Mouse (Mus musculus) liver, postnatal 0 days (tissue): ENCODE results near the gene Pdcd1. TPM values are rescaled to one million over a fixed set of nuclear protein-coding genes. Genes with fewer than 3 reads are reported as not detected.

ENCODE experiments used
- ATAC-seq: fragments of 200-750 bp; cut with Nextera tagmentation; 2 replicates; pipeline ENCODE4 v1.8.0; 2017; ENCODE audit warnings: mild to moderate bottlenecking, moderate library complexity
- DNase-seq: peaks from one replicate; pipeline ENCODE4 v3.0.0-alpha.2; 2016
- H3K27ac ChIP-seq: fragments of 300-500 bp; sonication (generic); 2 replicates; pipeline ENCODE4 v1.5.1; 2014; ENCODE audit warnings: antibody characterized with exemption, moderate library complexity, mild to moderate bottlenecking, low read depth
- H3K27me3 ChIP-seq: fragments of 300-500 bp; sonication (generic); 2 replicates; pipeline ENCODE4 v1.6.1; 2014; ENCODE audit warnings: low read length, control low read depth, mixed read lengths; ENCODE audit not compliant: insufficient read depth
- H3K36me3 ChIP-seq: fragments of 300-500 bp; sonication (generic); replicated peaks from 2 replicates; pipeline ENCODE4 v1.6.1; 2014; ENCODE audit warnings: mild to moderate bottlenecking, control low read depth, low read length, moderate library complexity, mixed read lengths; ENCODE audit not compliant: insufficient read depth
- H3K4me1 ChIP-seq: fragments of 300-500 bp; sonication (generic); 2 replicates; pipeline ENCODE4 v1.6.1; 2014; ENCODE audit warnings: antibody characterized with exemption, mild to moderate bottlenecking, control low read depth; ENCODE audit not compliant: insufficient read depth
- H3K4me2 ChIP-seq: fragments of 300-500 bp; sonication (generic); 2 replicates; pipeline ENCODE4 v1.6.1; 2014; ENCODE audit warnings: low read depth, mild to moderate bottlenecking, low read length, moderate library complexity, mixed read lengths
- H3K4me3 ChIP-seq: fragments of 300-500 bp; sonication (generic); 2 replicates; pipeline ENCODE4 v1.5.1; 2014; ENCODE audit warnings: low read depth, low read length
- H3K9ac ChIP-seq: fragments of 300-500 bp; sonication (generic); replicated peaks from 2 replicates; pipeline ENCODE4 v1.6.1; 2014; ENCODE audit warnings: mild to moderate bottlenecking, moderate library complexity
- H3K9me3 ChIP-seq: fragments of 300-500 bp; sonication (generic); 2 replicates; pipeline ENCODE4 v1.6.1; 2016; ENCODE audit warnings: mild to moderate bottlenecking, control low read depth, low read length, mixed read lengths
- CTCF ChIP-seq: sonication (generic); IDR thresholded peaks from 2 replicates; pipeline ENCODE4 v1.5.1; 2016; ENCODE audit warnings: antibody characterized with exemption, low read depth
- EP300 ChIP-seq: IDR thresholded peaks from 2 replicates; pipeline ENCODE4 v1.6.1; 2016; ENCODE audit warnings: antibody characterized with exemption, low read depth, mild to moderate bottlenecking
- WGBS: fragments of 180-500 bp; shearing (Covaris S2); extraction: QIAGEN DNeasy Blood & Tissue Kit; methylation state at CpG from one replicate; pipeline ENCODE4 v1.1.7; 2014; ENCODE audit not compliant: insufficient replicate concordance; 5-methylcytosine and 5-hydroxymethylcytosine counted together
- polyA plus RNA-seq: library from polyadenylated mRNA; unstranded; fragments of >200 nt; fragmentation: Nextera tagmentation; extraction: Ambion mirVana; gene quantifications from 2 replicates; pipeline ENCODE4 v1.2.1, GENCODE M21; 2015

The Pdcd1 gene
- polyA plus RNA-seq, 1 experiment from 2014 or later: 0.15 TPM

DNA sequence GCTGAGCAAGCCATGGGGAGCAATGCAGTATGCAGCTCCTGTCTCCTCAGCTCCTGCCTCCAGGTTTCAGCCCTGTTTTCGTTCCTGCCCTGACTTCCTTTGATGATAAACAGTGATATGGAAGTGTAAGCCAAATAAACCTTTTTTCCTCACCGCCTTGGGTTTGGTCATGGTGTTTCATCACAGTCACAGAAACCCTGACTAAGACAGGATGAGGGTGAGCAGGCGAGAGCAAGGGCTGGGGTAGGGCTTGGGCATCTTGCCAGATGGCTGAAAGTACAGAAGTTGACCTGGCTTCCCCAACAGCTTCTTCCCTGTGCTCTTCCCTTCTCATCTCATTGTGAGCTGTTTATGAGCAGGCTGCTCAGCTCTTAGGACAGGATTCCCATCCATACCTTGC lies 3.6 kb upstream of the Pdcd1 start:
- TF ChIP-seq EP300: no peak
- no peak for TF ChIP-seq CTCF
- Histone ChIP-seq H3K9me3 (no peaks in the 10 kb centered on the region), H3K27me3 (no peaks in the 10 kb centered on the region), H3K4me2 (no peak overlapping the region), H3K36me3 (no peaks in the 10 kb centered on the region), H3K9ac (no peak overlapping the region), H3K27ac (no peak overlapping the region), H3K4me1 (no peaks in the 10 kb centered on the region), H3K4me3 (no peak overlapping the region)
- no peak for DNase-seq
- 35% methylated on average over 3 of the region's 3 CpGs for WGBS
- no peak for ATAC-seq

- no peaks in the 10 kb centered on the region for H3K36me3 ChIP-seq
- H3K9ac ChIP-seq: no peak overlapping the region
- no peak overlapping the region for H3K4me3 ChIP-seq
- H3K4me1 ChIP-seq: no peaks in the 10 kb centered on the region
- ATAC-seq: no peak
- no peak overlapping the region for H3K4me2 ChIP-seq
- no peak for DNase-seq
- TF ChIP-seq EP300 (no peak), CTCF (no peak)
- H3K9me3 ChIP-seq: no peaks in the 10 kb centered on the region
- no peak overlapping the region for H3K27ac ChIP-seq
- no peaks in the 10 kb centered on the region for H3K27me3 ChIP-seq
- WGBS: 73% methylated on average over 1 of the region's 1 CpGs
These were observed 2.1 kb upstream of the Pdcd1 start for GRCm38 (mm10) chr1:94054481-94054880.

GRCm38 (mm10) chr1:94053530-94054216 lies 1.3 kb upstream of the Pdcd1 start:
- Histone ChIP-seq H3K27ac (no peak overlapping the region), H3K4me2 (no peak overlapping the region), H3K4me1 (no peaks in the 10 kb centered on the region), H3K4me3 (no peak overlapping the region), H3K36me3 (no peaks in the 10 kb centered on the region), H3K9me3 (no peaks in the 10 kb centered on the region), H3K27me3 (no peaks in the 10 kb centered on the region), H3K9ac (no peak overlapping the region)
- WGBS: 65% methylated on average over 7 of the region's 7 CpGs
- TF ChIP-seq EP300 (no peak), CTCF (no peak)
- DNase-seq (no peak), ATAC-seq (no peak)

DNA sequence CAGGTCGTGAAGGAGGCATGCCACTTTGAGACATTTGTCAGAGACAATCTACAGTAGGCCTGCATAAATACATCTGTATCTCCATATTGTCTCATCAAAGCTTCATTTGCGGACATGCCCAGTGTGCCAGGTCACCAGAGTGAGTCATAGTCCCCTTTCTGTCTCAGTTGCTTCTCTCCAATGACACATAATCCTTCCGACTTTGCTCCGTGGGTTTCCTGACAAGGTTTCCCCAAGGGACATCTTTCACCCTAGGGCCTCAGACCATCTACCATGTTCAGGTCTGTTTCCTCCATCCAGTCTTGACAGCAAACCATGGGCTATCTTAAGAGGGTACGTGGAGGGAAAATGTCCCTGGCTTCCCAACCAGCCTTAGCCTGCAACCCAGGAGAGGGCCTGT lies 1.2 kb downstream of the Pdcd1 start:
- 71% methylated on average over 5 of the region's 5 CpGs for WGBS
- TF ChIP-seq CTCF: no peak
- no peak for TF ChIP-seq EP300
- DNase-seq (no peak), ATAC-seq (no peak)
- no peak overlapping the region for H3K9ac ChIP-seq
- H3K9me3 ChIP-seq: no peaks in the 10 kb centered on the region
- H3K4me1 ChIP-seq: no peaks in the 10 kb centered on the region
- H3K36me3 ChIP-seq: no peaks in the 10 kb centered on the region
- no peaks in the 10 kb centered on the region for H3K27me3 ChIP-seq
- no peak overlapping the region for H3K4me3 ChIP-seq
- no peak overlapping the region for H3K4me2 ChIP-seq
- no peak overlapping the region for H3K27ac ChIP-seq

DNA sequence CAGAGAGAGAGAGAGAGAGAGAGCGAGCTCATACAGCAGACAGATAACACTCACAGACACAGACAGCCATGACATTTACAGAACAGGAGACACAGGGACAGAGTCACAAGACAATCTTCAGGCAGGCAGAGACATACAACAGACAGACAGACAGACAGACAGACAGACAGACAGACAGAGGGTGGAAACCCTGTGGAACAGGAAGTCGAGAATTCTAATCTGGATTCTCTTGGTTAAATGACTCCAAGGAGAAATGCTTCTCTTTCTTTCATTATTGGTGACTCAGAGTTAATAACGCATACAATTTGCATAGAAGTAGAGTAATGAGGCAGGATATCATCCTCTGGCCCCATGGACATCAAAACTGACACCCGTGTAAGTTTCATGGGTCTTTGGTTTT lies 5.8 kb downstream of the Pdcd1 start:
- no peak overlapping the region for H3K4me3 ChIP-seq
- H3K9me3 ChIP-seq: no peaks in the 10 kb centered on the region
- H3K27ac ChIP-seq: no peak overlapping the region
- no peaks in the 10 kb centered on the region for H3K27me3 ChIP-seq
- no peak overlapping the region for H3K9ac ChIP-seq
- DNase-seq: no peak
- no peak for TF ChIP-seq EP300
- TF ChIP-seq CTCF: no peak
- no peak overlapping the region for H3K4me2 ChIP-seq
- WGBS: 61% methylated on average over 4 of the region's 4 CpGs
- no peak for ATAC-seq
- H3K4me1 ChIP-seq: no peaks in the 10 kb centered on the region
- no peaks in the 10 kb centered on the region for H3K36me3 ChIP-seq

- 54% methylated on average over 3 of the region's 3 CpGs for WGBS
- no peak for TF ChIP-seq CTCF
- no peak for TF ChIP-seq EP300
- no peaks in the 10 kb centered on the region for H3K9me3 ChIP-seq
These were observed 6.8 kb downstream of the Pdcd1 start for GRCm38 (mm10) chr1:94045559-94045958.

GRCm38 (mm10) chr1:94040391-94040790 lies 12.0 kb downstream of the Pdcd1 start:
- no peak overlapping the region for H3K27ac ChIP-seq
- H3K9ac ChIP-seq: no peak overlapping the region
- TF ChIP-seq EP300: no peak
- TF ChIP-seq CTCF: no peak
- DNase-seq: no peak
- no peaks in the 10 kb centered on the region for H3K9me3 ChIP-seq
- ATAC-seq: no peak
- H3K4me2 ChIP-seq: no peak overlapping the region
- H3K4me1 ChIP-seq: no peaks in the 10 kb centered on the region
- H3K36me3 ChIP-seq: no peaks in the 10 kb centered on the region
- 82% methylated on average over 2 of the region's 2 CpGs for WGBS
- H3K27me3 ChIP-seq: no peaks in the 10 kb centered on the region
- H3K4me3 ChIP-seq: no peak overlapping the region

More at GRCm38 (mm10) chr1:94045559-94045958, 6.8 kb downstream of the Pdcd1 start:
- Histone ChIP-seq H3K4me1 (no peaks in the 10 kb centered on the region), H3K4me3 (no peak overlapping the region), H3K27me3 (no peaks in the 10 kb centered on the region), H3K27ac (no peak overlapping the region), H3K36me3 (no peaks in the 10 kb centered on the region), H3K4me2 (no peak overlapping the region), H3K9ac (no peak overlapping the region)
- DNase-seq (no peak), ATAC-seq (no peak)
